Mouse (Mus musculus) G1E (cell line): ENCODE measurements around the gene Foxn3.

ENCODE experiments used
- CTCF ChIP-seq: IDR thresholded peaks from 2 replicates; pipeline ENCODE4 v1.5.1; 2012; ENCODE audit warnings: low read depth, low read length, inconsistent platforms, mixed read lengths
- GATA1 ChIP-seq: IDR thresholded peaks from 2 replicates; pipeline ENCODE4 v1.6.1; 2012; ENCODE audit warnings: borderline replicate concordance, low read length, inconsistent platforms, mixed read lengths
- GATA2 ChIP-seq: IDR thresholded peaks from 2 replicates; pipeline ENCODE4 v1.6.1; 2012; ENCODE audit warnings: low read depth, low read length, inconsistent platforms, borderline replicate concordance
- POLR2AphosphoS5 ChIP-seq: IDR thresholded peaks from 2 replicates; pipeline ENCODE4 v1.6.1; 2012; ENCODE audit warnings: low read depth, low read length, inconsistent platforms; ENCODE audit not compliant: insufficient replicate concordance
- TAL1 ChIP-seq: conservative IDR thresholded peaks from 2 replicates; pipeline ENCODE4 v1.6.1; 2012; ENCODE audit warnings: low read depth, low read length, inconsistent platforms, mixed read lengths

GRCm38 (mm10) chr12:99480372-99480771 is 83.0 kb downstream of the Foxn3 start:
- no peak for TF ChIP-seq CTCF
- no peak for TF ChIP-seq GATA1
- no peak for TF ChIP-seq GATA2
- TF ChIP-seq POLR2AphosphoS5 = no peak
- TF ChIP-seq TAL1 = no peak
